Mouse (Mus musculus): Measurements from ENCODE around the gene Cmtm5. TPM values are rescaled to one million over a fixed set of nuclear protein-coding genes. Genes with fewer than 3 reads are reported as not detected.
"Not testable (repeated sequence)": the region's sequence is repeated elsewhere in the genome, so short reads cannot be mapped to it uniquely, and the experiment has no call there.

Gene Cmtm5
- polyA plus RNA-seq, 1 experiment from 2014 or later, result 2.1 TPM

DNA sequence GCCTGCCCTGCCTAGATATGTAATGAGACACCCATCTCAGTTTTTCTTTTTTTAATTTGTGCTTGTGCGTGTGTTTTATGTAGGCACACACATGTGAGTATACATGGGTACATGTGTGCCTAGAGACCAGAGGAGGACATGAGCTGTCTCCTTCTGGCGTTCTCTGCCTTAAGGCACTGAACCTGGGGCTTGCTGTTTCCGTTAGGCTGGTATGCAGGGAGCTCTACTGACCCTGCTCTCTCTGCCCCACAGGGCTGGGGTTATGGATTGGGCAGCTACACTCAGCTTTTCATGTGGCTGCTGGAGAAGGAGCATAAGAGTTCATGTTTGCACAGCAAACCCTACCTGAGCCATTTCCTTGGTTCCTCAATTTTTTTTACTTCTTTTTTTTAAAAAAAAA, 18.4 kb downstream of the Cmtm5 start:
- no peaks in the 10 kb centered on the region for H3K9me3 ChIP-seq (ENCODE audit: control insufficient read depth)
- no peaks in the 10 kb centered on the region for H3K36me3 ChIP-seq (ENCODE audit: control insufficient read depth, insufficient read depth)
- TF ChIP-seq CTCF (IDR thresholded peaks at IDR 0.05; ENCODE audit: low read depth), result no peak
- no peak overlapping the region for H3K27ac ChIP-seq (ENCODE audit: low read depth, low read length)
- H3K4me3 ChIP-seq (ENCODE audit: low read depth, low read length), result no peak overlapping the region
- H3K4me2 ChIP-seq (replicated peaks; ENCODE audit: low read depth), result no peak overlapping the region
- H3K4me1 ChIP-seq (replicated peaks; ENCODE audit: control insufficient read depth, insufficient read depth, low read length), result no peaks in the 10 kb centered on the region
- ATAC-seq, result no peak
- H3K9ac ChIP-seq (ENCODE audit: low read depth, low read length), result no peak overlapping the region
- 78% methylated on average over 3 of the region's 3 CpGs for WGBS
- H3K27me3 ChIP-seq (replicated peaks; ENCODE audit: control insufficient read depth, insufficient read depth, low read length), result no peaks in the 10 kb centered on the region

- H3K27me3 ChIP-seq (replicated peaks; ENCODE audit: control insufficient read depth, insufficient read depth, low read length), result no peaks in the 10 kb centered on the region
- no peaks in the 10 kb centered on the region for H3K4me1 ChIP-seq (replicated peaks; ENCODE audit: control insufficient read depth, insufficient read depth, low read length)
- no peak overlapping the region for H3K27ac ChIP-seq (ENCODE audit: low read depth, low read length)
- no peak for ATAC-seq
- H3K9ac ChIP-seq (ENCODE audit: low read depth, low read length), result no peak overlapping the region
- WGBS, result 86% methylated on average over 3 of the region's 3 CpGs
- no peak for TF ChIP-seq CTCF (IDR thresholded peaks at IDR 0.05; ENCODE audit: low read depth)
- no peak overlapping the region for H3K4me3 ChIP-seq (ENCODE audit: low read depth, low read length)
- H3K4me2 ChIP-seq (replicated peaks; ENCODE audit: low read depth), result no peak overlapping the region
- no peaks in the 10 kb centered on the region for H3K9me3 ChIP-seq (ENCODE audit: control insufficient read depth)
- no peaks in the 10 kb centered on the region for H3K36me3 ChIP-seq (ENCODE audit: control insufficient read depth, insufficient read depth)
Observed at GRCm38 (mm10) chr14:54955481-54955880, 19.4 kb downstream of the Cmtm5 start.

GRCm38 (mm10) chr14:54956533-54956932, 20.5 kb downstream of the Cmtm5 start:
- ATAC-seq, result no peak
- no peaks in the 10 kb centered on the region for H3K27me3 ChIP-seq (replicated peaks; ENCODE audit: control insufficient read depth, insufficient read depth, low read length)
- 77% methylated on average over 9 of the region's 9 CpGs for WGBS

DNA sequence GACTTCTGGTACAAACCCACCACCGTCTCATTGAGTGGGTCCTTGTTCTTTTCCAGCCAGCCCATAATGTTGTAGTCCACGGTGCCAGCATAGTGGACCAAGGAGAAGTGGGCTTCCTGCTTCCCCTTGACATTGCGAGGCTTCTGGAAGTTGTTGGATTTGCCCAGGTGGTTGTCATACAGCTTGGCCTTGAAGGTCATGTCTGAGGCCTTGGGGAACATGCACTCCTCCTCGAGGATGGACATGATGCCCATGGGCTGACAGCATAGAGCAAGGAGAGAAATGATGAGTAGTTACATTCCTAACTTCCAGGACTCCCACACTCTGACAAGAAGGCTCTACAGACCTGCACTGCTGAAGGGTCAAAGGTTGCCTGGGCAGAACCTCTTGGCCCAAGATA, 22.4 kb downstream of the Cmtm5 start:
- no peak overlapping the region for H3K4me3 ChIP-seq (ENCODE audit: low read depth, low read length)
- TF ChIP-seq CTCF (IDR thresholded peaks at IDR 0.05; ENCODE audit: low read depth), result no peak
- 80% methylated on average over 4 of the region's 4 CpGs for WGBS
- ATAC-seq, result no peak
- no peak overlapping the region for H3K9ac ChIP-seq (ENCODE audit: low read depth, low read length)
- H3K4me2 ChIP-seq (replicated peaks; ENCODE audit: low read depth), result no peak overlapping the region
- no peak overlapping the region for H3K27ac ChIP-seq (ENCODE audit: low read depth, low read length)
- H3K9me3 ChIP-seq (ENCODE audit: control insufficient read depth), result no peaks in the 10 kb centered on the region
- H3K27me3 ChIP-seq (replicated peaks; ENCODE audit: control insufficient read depth, insufficient read depth, low read length), result no peaks in the 10 kb centered on the region
- H3K4me1 ChIP-seq (replicated peaks; ENCODE audit: control insufficient read depth, insufficient read depth, low read length), result no peaks in the 10 kb centered on the region
- H3K36me3 ChIP-seq (ENCODE audit: control insufficient read depth, insufficient read depth), result no peaks in the 10 kb centered on the region

More at GRCm38 (mm10) chr14:54956533-54956932, 20.5 kb downstream of the Cmtm5 start:
- Histone ChIP-seq H3K4me3 (ENCODE audit: low read depth, low read length) (no peak overlapping the region), H3K4me1 (replicated peaks; ENCODE audit: control insufficient read depth, insufficient read depth, low read length) (no peaks in the 10 kb centered on the region), H3K9ac (ENCODE audit: low read depth, low read length) (no peak overlapping the region), H3K9me3 (ENCODE audit: control insufficient read depth) (no peaks in the 10 kb centered on the region), H3K27ac (ENCODE audit: low read depth, low read length) (no peak overlapping the region), H3K36me3 (ENCODE audit: control insufficient read depth, insufficient read depth) (no peaks in the 10 kb centered on the region), H3K4me2 (replicated peaks; ENCODE audit: low read depth) (no peak overlapping the region)
- TF ChIP-seq CTCF (IDR thresholded peaks at IDR 0.05; ENCODE audit: low read depth), result no peak

- no peak overlapping the region for H3K4me3 ChIP-seq (ENCODE audit: low read depth, low read length)
- no peaks in the 10 kb centered on the region for H3K27me3 ChIP-seq (replicated peaks; ENCODE audit: control insufficient read depth, insufficient read depth, low read length)
- no peak for TF ChIP-seq CTCF (IDR thresholded peaks at IDR 0.05; ENCODE audit: low read depth)
- no peak overlapping the region for H3K4me2 ChIP-seq (replicated peaks; ENCODE audit: low read depth)
- no peak overlapping the region for H3K27ac ChIP-seq (ENCODE audit: low read depth, low read length)
- 82% methylated on average over 3 of the region's 3 CpGs for WGBS
- no peaks in the 10 kb centered on the region for H3K9me3 ChIP-seq (ENCODE audit: control insufficient read depth)
- no peak for ATAC-seq
- H3K36me3 ChIP-seq (ENCODE audit: control insufficient read depth, insufficient read depth), result no peaks in the 10 kb centered on the region
- H3K9ac ChIP-seq (ENCODE audit: low read depth, low read length), result no peak overlapping the region
- H3K4me1 ChIP-seq (replicated peaks; ENCODE audit: control insufficient read depth, insufficient read depth, low read length), result no peaks in the 10 kb centered on the region
Observed at GRCm38 (mm10) chr14:54959197-54959596, 23.1 kb downstream of the Cmtm5 start.

DNA sequence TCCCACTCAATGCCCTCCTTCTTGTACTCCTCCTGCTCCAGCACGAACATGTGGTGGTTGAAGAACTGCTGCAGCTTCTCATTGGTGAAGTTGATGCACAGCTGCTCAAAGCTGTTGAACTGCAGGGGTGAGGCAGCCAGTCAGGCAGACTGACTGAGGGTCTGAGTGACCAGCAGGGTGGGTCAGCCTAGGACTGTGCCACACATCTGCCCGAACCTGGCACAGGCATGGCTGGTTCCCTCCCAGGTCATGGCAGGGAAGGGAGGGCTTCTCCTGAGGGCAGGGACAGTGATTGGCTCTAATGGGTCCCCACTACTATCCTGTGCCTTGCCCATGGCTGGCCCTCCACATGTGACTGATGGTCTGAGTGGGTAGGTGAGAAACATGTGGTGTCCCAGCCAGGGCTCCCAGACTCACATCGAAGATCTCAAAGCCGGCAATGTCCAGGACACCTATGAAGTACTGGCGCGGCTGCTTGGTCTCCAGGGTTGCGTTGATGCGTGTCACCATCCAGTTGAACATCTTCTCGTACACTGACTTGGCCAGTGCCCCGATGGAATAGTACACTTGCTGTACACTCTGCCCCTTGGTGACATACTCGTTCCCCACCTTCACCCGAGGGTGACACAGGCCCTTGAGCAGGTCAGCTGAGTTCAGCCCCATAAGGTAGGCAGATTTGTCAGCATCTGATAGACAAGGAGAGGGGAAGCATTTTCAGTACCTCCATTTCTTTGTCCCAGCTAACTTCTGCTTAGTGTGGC, 24.0 kb downstream of the Cmtm5 start:
- not testable (repeated sequence) for H3K9me3 ChIP-seq (ENCODE audit: control insufficient read depth); H3K4me2 ChIP-seq (replicated peaks; ENCODE audit: low read depth); ATAC-seq; H3K27ac ChIP-seq (ENCODE audit: low read depth, low read length); H3K36me3 ChIP-seq (ENCODE audit: control insufficient read depth, insufficient read depth); H3K27me3 ChIP-seq (replicated peaks; ENCODE audit: control insufficient read depth, insufficient read depth, low read length); H3K4me1 ChIP-seq (replicated peaks; ENCODE audit: control insufficient read depth, insufficient read depth, low read length); H3K4me3 ChIP-seq (ENCODE audit: low read depth, low read length); H3K9ac ChIP-seq (ENCODE audit: low read depth, low read length)
- WGBS, result 94% methylated on average over 12 of the region's 12 CpGs

Data from intestine, postnatal 0 days (tissue).